Comparison of ENCODE assay signal across 9 mouse cellular contexts in genomic region chr2:32708643-32709042, GRCm38 (mm10). TPM values are rescaled to one million over a fixed set of nuclear protein-coding genes. Genes with fewer than 3 reads are reported as not detected.
DNase-seq lines count a peak whose midpoint lies in the region; ATAC-seq and TF ChIP-seq lines count a peak whose summit lies in the region.
"Had no signal": no experiment of that assay in that cellular context is flagged by ENCODE, and none has a peak within 500 bp of the region (broad histone marks: within the 10 kb centered on the region; RNA-seq: fewer than 3 reads in every experiment).

No protein-coding gene starts in this region.

- no peaks in the 10 kb centered on the region for H3K9me3 ChIP-seq in megakaryocyte, embryonic 14.5 days
- H3K9me3 ChIP-seq in hindbrain, postnatal 0 days (ENCODE audit: low read length) = no peaks in the 10 kb centered on the region
- H3K9me3 ChIP-seq: embryonic facial prominence, embryonic 15.5 days had no signal

- no peak for ATAC-seq in megakaryocyte, adult 5-6 weeks (ENCODE audit: poor library complexity, severe bottlenecking)
- ATAC-seq in hindbrain, postnatal 0 days = no peak

- peak; percentile 94 for TF ChIP-seq CTCF in gastrocnemius, adult 2 months (IDR thresholded peaks at IDR 0.05)
- peak; percentile 88 for TF ChIP-seq CTCF in hindbrain, postnatal 0 days (IDR thresholded peaks at IDR 0.05; ENCODE audit: low read depth)

- peak; percentile 65 for DNase-seq in gastrocnemius, adult 2 months
- DNase-seq in gastrocnemius, adult 8-10 months (ENCODE audit: low spot score in 2 of 2) = no peak
- DNase-seq in ZHBTc4 (ENCODE audit: low read depth, low spot score) = peak; percentile 89
- DNase-seq in hindbrain, postnatal 0 days (ENCODE audit: low spot score) = peak; percentile 82
- DNase-seq in spleen, postnatal 10 days (ENCODE audit: low spot score in 2 of 2) = peak; percentile 61 to 86
- DNase-seq in left cerebral cortex, adult 8-10 months (ENCODE audit: low spot score in 2 of 2) = no peak

- no peak overlapping the region for H3K27ac ChIP-seq in gastrocnemius, adult 2 months
- no peak overlapping the region for H3K27ac ChIP-seq in hindbrain, postnatal 0 days
- H3K27ac ChIP-seq: embryonic facial prominence, embryonic 15.5 days had no signal

- no peak overlapping the region for H3K4me3 ChIP-seq in gastrocnemius, adult 2 months
- H3K4me3 ChIP-seq in megakaryocyte, embryonic 14.5 days (replicated peaks) = peak overlapping the region; percentile 38
- no peak overlapping the region for H3K4me3 ChIP-seq in hindbrain, postnatal 0 days (ENCODE audit: low read length)
- H3K4me3 ChIP-seq: embryonic facial prominence, embryonic 15.5 days had no signal

- H3K36me3 ChIP-seq in megakaryocyte, embryonic 14.5 days (replicated peaks; ENCODE audit: low read length) = peaks cover 78% of the 10 kb centered on the region
- H3K36me3 ChIP-seq in hindbrain, postnatal 0 days (ENCODE audit: insufficient read depth, low read length) = peaks cover 50% of the 10 kb centered on the region

- H3K4me1 ChIP-seq in megakaryocyte, embryonic 14.5 days = peaks cover 58% of the 10 kb centered on the region
- H3K4me1 ChIP-seq in hindbrain, postnatal 0 days (ENCODE audit: insufficient read depth, low read length) = peaks cover 11% of the 10 kb centered on the region

- H3K27me3 ChIP-seq in megakaryocyte, embryonic 14.5 days (replicated peaks) = no peaks in the 10 kb centered on the region
- no peaks in the 10 kb centered on the region for H3K27me3 ChIP-seq in hindbrain, postnatal 0 days (ENCODE audit: insufficient read depth, low read length)
- H3K27me3 ChIP-seq: embryonic facial prominence, embryonic 15.5 days had no signal

- H3K9ac ChIP-seq in hindbrain, postnatal 0 days (replicated peaks; ENCODE audit: low read length) = no peak overlapping the region
- H3K9ac ChIP-seq: embryonic facial prominence, embryonic 15.5 days had no signal

- WGBS in hindbrain, postnatal 0 days = 37% methylated on average over 3 of the region's 3 CpGs

- no peak overlapping the region for H3K4me2 ChIP-seq in hindbrain, postnatal 0 days (ENCODE audit: low read depth, low read length)
- H3K4me2 ChIP-seq: embryonic facial prominence, embryonic 15.5 days had no signal

- intact Hi-C loops in gastrocnemius, adult 2 months (cut with DNase I) = no loop called here

RNA-seq across cellular contexts. Expression of gene Cdk9, which starts 4.2 kb away (rescaled TPM):
- 10 to 100 TPM; 20.2 to 22.0 TPM for total RNA-seq in gastrocnemius, adult 2 months (2021)
- total RNA-seq in gastrocnemius, adult 8-10 months (2022) = 10 to 100 TPM; 17.0 to 22.2 (median 20.8) TPM
- polyA plus RNA-seq in megakaryocyte, embryonic 14.5 days (2012; ENCODE audit: insufficient read depth, low replicate concordance) = 148 and 403 TPM in 2 replicates
- 82.1 and 84.4 TPM in 2 replicates for total RNA-seq in megakaryocyte, adult 5-6 weeks (2015)
- 73.9 and 79.2 TPM in 2 replicates for total RNA-seq in megakaryocyte, adult 5-6 weeks (2017)
- 108 and 116 TPM in 2 replicates for total RNA-seq in hindbrain, postnatal 0 days (2014; rRNA removed)
- polyA plus RNA-seq in hindbrain, postnatal 0 days (2015; fragmentation: Nextera tagmentation; extraction: Ambion mirVana) = 61.1 and 65.3 TPM in 2 replicates
- 100 to 1,000 TPM in 2 of 4 experiments, 10 to 100 TPM in 2; 95.8 to 114 (median 105) TPM for total RNA-seq in left cerebral cortex, adult 8-10 months (2022)

RNA-seq across cellular contexts. Expression of gene Fpgs, which starts 4.7 kb away (rescaled TPM):
- total RNA-seq in gastrocnemius, adult 2 months (2021) = 1 to 10 TPM; 5.9 to 6.9 TPM
- total RNA-seq in gastrocnemius, adult 8-10 months (2022) = 1 to 10 TPM; 4.2 to 5.8 (median 4.7) TPM
- 39.7 and 57.5 TPM in 2 replicates for polyA plus RNA-seq in megakaryocyte, embryonic 14.5 days (2012; ENCODE audit: insufficient read depth, low replicate concordance)
- 0.91 and 4.6 TPM in 2 replicates for total RNA-seq in megakaryocyte, adult 5-6 weeks (2015)
- total RNA-seq in megakaryocyte, adult 5-6 weeks (2017) = 2.6 and 3.0 TPM in 2 replicates
- total RNA-seq in hindbrain, postnatal 0 days (2014; rRNA removed) = 23.1 and 32.6 TPM in 2 replicates
- 22.8 and 23.4 TPM in 2 replicates for polyA plus RNA-seq in hindbrain, postnatal 0 days (2015; fragmentation: Nextera tagmentation; extraction: Ambion mirVana)
- 10 to 100 TPM in 1 of 4 experiments, 1 to 10 TPM in 3; 6.8 to 11.9 (median 9.1) TPM for total RNA-seq in left cerebral cortex, adult 8-10 months (2022)

RNA-seq across cellular contexts. Expression of gene Sh2d3c, which starts 12.2 kb away (rescaled TPM):
- 10 to 100 TPM in 1 of 2 experiments, 1 to 10 TPM in 1; 4.4 to 12.0 TPM for total RNA-seq in gastrocnemius, adult 2 months (2021)
- 1 to 10 TPM; 3.3 to 6.6 (median 6.1) TPM for total RNA-seq in gastrocnemius, adult 8-10 months (2022)
- 13.4 and 21.1 TPM in 2 replicates for polyA plus RNA-seq in megakaryocyte, embryonic 14.5 days (2012; ENCODE audit: insufficient read depth, low replicate concordance)
- 49.8 and 56.2 TPM in 2 replicates for total RNA-seq in megakaryocyte, adult 5-6 weeks (2015)
- 30.1 and 38.2 TPM in 2 replicates for total RNA-seq in megakaryocyte, adult 5-6 weeks (2017)
- 43.8 and 56.9 TPM in 2 replicates for total RNA-seq in hindbrain, postnatal 0 days (2014; rRNA removed)
- polyA plus RNA-seq in hindbrain, postnatal 0 days (2015; fragmentation: Nextera tagmentation; extraction: Ambion mirVana) = 49.5 and 52.8 TPM in 2 replicates
- total RNA-seq in left cerebral cortex, adult 8-10 months (2022) = 10 to 100 TPM; 29.5 to 37.8 (median 33.5) TPM

RNA-seq across cellular contexts. Expression of gene 6330409D20Rik, which starts 32.2 kb away (rescaled TPM):
- total RNA-seq in gastrocnemius, adult 2 months (2021) = not detected
- not detected for total RNA-seq in gastrocnemius, adult 8-10 months (2022)
- 3.0 TPM in 1 of 2 replicates, not detected in the other for polyA plus RNA-seq in megakaryocyte, embryonic 14.5 days (2012; ENCODE audit: insufficient read depth, low replicate concordance)
- total RNA-seq in megakaryocyte, adult 5-6 weeks (2015) = not detected in 2 replicates
- not detected in 2 replicates for total RNA-seq in megakaryocyte, adult 5-6 weeks (2017)
- total RNA-seq in hindbrain, postnatal 0 days (2014; rRNA removed) = 1.7 and 3.2 TPM in 2 replicates
- polyA plus RNA-seq in hindbrain, postnatal 0 days (2015; fragmentation: Nextera tagmentation; extraction: Ambion mirVana) = 3.6 and 5.1 TPM in 2 replicates
- total RNA-seq in left cerebral cortex, adult 8-10 months (2022) = 1 to 10 TPM; 2.0 to 2.8 (median 2.3) TPM

RNA-seq across cellular contexts. Expression of gene Tor2a, which starts 48.4 kb away (rescaled TPM):
- 1 to 10 TPM; 3.7 to 4.9 TPM for total RNA-seq in gastrocnemius, adult 2 months (2021)
- 1 to 10 TPM; 4.3 to 5.1 (median 4.6) TPM for total RNA-seq in gastrocnemius, adult 8-10 months (2022)
- 30.1 and 93.0 TPM in 2 replicates for polyA plus RNA-seq in megakaryocyte, embryonic 14.5 days (2012; ENCODE audit: insufficient read depth, low replicate concordance)
- 19.0 and 24.2 TPM in 2 replicates for total RNA-seq in megakaryocyte, adult 5-6 weeks (2015)
- total RNA-seq in megakaryocyte, adult 5-6 weeks (2017) = 17.7 and 17.8 TPM in 2 replicates
- total RNA-seq in hindbrain, postnatal 0 days (2014; rRNA removed) = 75.1 and 81.1 TPM in 2 replicates
- polyA plus RNA-seq in hindbrain, postnatal 0 days (2015; fragmentation: Nextera tagmentation; extraction: Ambion mirVana) = 48.2 and 49.1 TPM in 2 replicates
- total RNA-seq in left cerebral cortex, adult 8-10 months (2022) = 10 to 100 TPM; 27.7 to 32.6 (median 29.9) TPM

Comparison
In these comparisons a context has a peak if more than half of its experiments do, and no peak if none do; other contexts are left out.
1. DNase-seq: peak in gastrocnemius, adult 2 months (single experiment), ZHBTc4 (single experiment), hindbrain, postnatal 0 days (single experiment) and spleen, postnatal 10 days (2 of 2); none in gastrocnemius, adult 8-10 months (0 of 2) and left cerebral cortex, adult 8-10 months (0 of 2).